8 mouse cellular contexts compared by ENCODE assay signal in genomic region chr12:84316721-84317621, GRCm38 (mm10). TPM values are rescaled to one million over a fixed set of nuclear protein-coding genes. Genes with fewer than 3 reads are reported as not detected.
DNase-seq lines count a peak whose midpoint lies in the region; ATAC-seq and TF ChIP-seq lines count a peak whose summit lies in the region.

TSS of gene Zfp410 (plus strand) at chr12:84316852.

- H3K27me3 ChIP-seq in embryonic facial prominence, embryonic 15.5 days: no peaks in the 10 kb centered on the region
- no peaks in the 10 kb centered on the region for H3K27me3 ChIP-seq in kidney, embryonic 14.5 days (ENCODE audit: control insufficient read depth, insufficient read depth, low read length)
- no peaks in the 10 kb centered on the region for H3K27me3 ChIP-seq in limb, embryonic 15.5 days

- H3K9me3 ChIP-seq in embryonic facial prominence, embryonic 15.5 days (replicated peaks): no peaks in the 10 kb centered on the region
- H3K9me3 ChIP-seq in kidney, embryonic 14.5 days (ENCODE audit: control insufficient read depth, low read length): no peaks in the 10 kb centered on the region
- H3K9me3 ChIP-seq in limb, embryonic 15.5 days: no peaks in the 10 kb centered on the region

- ATAC-seq in embryonic facial prominence, embryonic 15.5 days (ENCODE audit: insufficient number of reproducible peaks, low FRiP score, low TSS enrichment, low read depth): peak; percentile 95
- ATAC-seq in kidney, embryonic 14.5 days (ENCODE audit: low FRiP score, low TSS enrichment): peak; percentile 97
- peak; percentile 94 for ATAC-seq in limb, embryonic 15.5 days (ENCODE audit: insufficient number of reproducible peaks, low FRiP score, low TSS enrichment, low read depth)

- peak within 1 kb of the TSS; percentile 98 for H3K4me3 ChIP-seq in bone marrow, adult 2 months (replicated peaks; ENCODE audit: control insufficient read depth, low read depth, low read length)
- H3K4me3 ChIP-seq in embryonic facial prominence, embryonic 15.5 days (replicated peaks): peak within 1 kb of the TSS; percentile 99
- peak within 1 kb of the TSS; percentile 85 for H3K4me3 ChIP-seq in kidney, embryonic 14.5 days (ENCODE audit: low read length)
- peak within 1 kb of the TSS; percentile 100 for H3K4me3 ChIP-seq in limb, embryonic 15.5 days

- H3K4me2 ChIP-seq in embryonic facial prominence, embryonic 15.5 days (replicated peaks): peak within 1 kb of the TSS; percentile 68
- peak within 1 kb of the TSS; percentile 60 for H3K4me2 ChIP-seq in kidney, embryonic 14.5 days (replicated peaks; ENCODE audit: low read depth, low read length)
- H3K4me2 ChIP-seq in limb, embryonic 15.5 days: peak within 1 kb of the TSS; percentile 65

- H3K9ac ChIP-seq in embryonic facial prominence, embryonic 15.5 days: peak within 1 kb of the TSS; percentile 91
- peak within 1 kb of the TSS; percentile 90 for H3K9ac ChIP-seq in kidney, embryonic 14.5 days (ENCODE audit: low read depth, low read length)
- H3K9ac ChIP-seq in limb, embryonic 15.5 days: peak within 1 kb of the TSS; percentile 84

- TF ChIP-seq CTCF in bone marrow, adult 2 months (IDR thresholded peaks at IDR 0.05; ENCODE audit: control insufficient read depth, insufficient read depth, low read length): no peak

- no peaks in the 10 kb centered on the region for H3K36me3 ChIP-seq in embryonic facial prominence, embryonic 15.5 days
- no peaks in the 10 kb centered on the region for H3K36me3 ChIP-seq in kidney, embryonic 14.5 days (ENCODE audit: control insufficient read depth, insufficient read depth, low read length)
- no peaks in the 10 kb centered on the region for H3K36me3 ChIP-seq in limb, embryonic 15.5 days

- WGBS in bone marrow, adult 2 months: under 1% methylated on average over 77 of the region's 77 CpGs
- under 1% methylated on average over 76 of the region's 77 CpGs for WGBS in embryonic facial prominence, embryonic 15.5 days
- WGBS in kidney, embryonic 14.5 days: under 1% methylated on average over 77 of the region's 77 CpGs
- under 1% methylated on average over 76 of the region's 77 CpGs for WGBS in limb, embryonic 15.5 days

- H3K4me1 ChIP-seq in bone marrow, adult 2 months (ENCODE audit: control insufficient read depth, insufficient read depth, low read length): no peaks in the 10 kb centered on the region; the same call in 1 of the 2 replicates
- H3K4me1 ChIP-seq in embryonic facial prominence, embryonic 15.5 days: peaks cover 19% of the 10 kb centered on the region
- peaks cover 18% of the 10 kb centered on the region for H3K4me1 ChIP-seq in kidney, embryonic 14.5 days (ENCODE audit: control insufficient read depth, insufficient read depth, low read length)
- peaks cover 16% of the 10 kb centered on the region for H3K4me1 ChIP-seq in limb, embryonic 15.5 days

- H3K27ac ChIP-seq in bone marrow, adult 2 months (ENCODE audit: control insufficient read depth, insufficient read depth, low read depth, low read length, poor library complexity): peak within 1 kb of the TSS; percentile 82
- peak within 1 kb of the TSS; percentile 98 for H3K27ac ChIP-seq in embryonic facial prominence, embryonic 15.5 days (replicated peaks)
- peak within 1 kb of the TSS; percentile 95 for H3K27ac ChIP-seq in kidney, embryonic 14.5 days (ENCODE audit: low read depth, low read length)
- peak within 1 kb of the TSS; percentile 98 for H3K27ac ChIP-seq in limb, embryonic 15.5 days

- peak; percentile 73 for TF ChIP-seq POLR2A in bone marrow, adult 2 months (IDR thresholded peaks at IDR 0.05; ENCODE audit: borderline replicate concordance, control insufficient read depth, low read depth, low read length)

- DNase-seq in 416B (ENCODE audit: low read depth): peak; percentile 92
- peak; percentile 87 to 90 for DNase-seq in heart, adult 9 months (ENCODE audit: low spot score in 2 of 2)
- DNase-seq in monocyte, adult 2 months (ENCODE audit: low read depth in 1 of 2, low spot score in 2 of 2): peak; percentile 28 to 42
- DNase-seq in spleen, postnatal 36 days (ENCODE audit: low spot score in 2 of 2): peak; percentile 78 to 79

RNA-seq across cellular contexts. Expression of gene Zfp410, which starts in this region (rescaled TPM):
- 29.1 and 31.8 TPM in 2 replicates for polyA plus RNA-seq in bone marrow, adult 2 months (2011; ENCODE audit: insufficient read depth, insufficient read length, low replicate concordance, missing spikeins)
- 80.1 and 81.7 TPM in 2 replicates for polyA plus RNA-seq in embryonic facial prominence, embryonic 15.5 days (2015; fragmentation: Nextera tagmentation; extraction: Ambion mirVana)
- polyA plus RNA-seq in kidney, embryonic 14.5 days (2014; fragmentation: Nextera tagmentation; extraction: Ambion mirVana): 65.6 and 88.7 TPM in 2 replicates
- polyA plus RNA-seq in limb, embryonic 15.5 days (2015; fragmentation: Nextera tagmentation; extraction: Ambion mirVana): 79.8 and 90.6 TPM in 2 replicates

Comparison
In these comparisons a context has a peak if more than half of its experiments do, and no peak if none do; other contexts are left out.
1. Peak in every context shown above with its lines: DNase-seq, ATAC-seq, H3K4me3 ChIP-seq and H3K27ac ChIP-seq.
2. DNase-seq: peak in every context shown above with its lines; median percentile 92 in 416B; 88 in heart, adult 9 months; 78 in spleen, postnatal 36 days; 35 in monocyte, adult 2 months.